Comparison of ENCODE assay signal across 24 mouse cellular contexts in genomic region chr9:123280775-123281174, GRCm38 (mm10). TPM values are rescaled to one million over a fixed set of nuclear protein-coding genes. Genes with fewer than 3 reads are reported as not detected.
DNase-seq lines count a peak whose midpoint lies in the region; ATAC-seq and TF ChIP-seq lines count a peak whose summit lies in the region.
"Had no signal": no experiment of that assay in that cellular context is flagged by ENCODE, and none has a peak within 500 bp of the region (broad histone marks: within the 10 kb centered on the region; RNA-seq: fewer than 3 reads in every experiment).

No protein-coding gene starts in this region.

- H3K4me2 ChIP-seq in liver, embryonic 11.5 days = no peak overlapping the region
- no peak overlapping the region for H3K4me2 ChIP-seq in liver, postnatal 0 days (ENCODE audit: low read depth, low read length)
- H3K4me2 ChIP-seq in hindbrain, embryonic 16.5 days (ENCODE audit: low read length) = no peak overlapping the region
- H3K4me2 ChIP-seq: embryonic facial prominence, embryonic 13.5 days; embryonic facial prominence, embryonic 15.5 days; forebrain, embryonic 13.5 days; forebrain, embryonic 15.5 days had no signal

- 0 out of 2 replicates have a peak, but pooled peaks have one; percentile 45 for ATAC-seq in liver, embryonic 11.5 days (replicated peaks; ENCODE audit: low FRiP score)
- ATAC-seq in liver, postnatal 0 days = no peak
- ATAC-seq in megakaryocyte progenitor cell, adult 5-6 weeks (replicated peaks; ENCODE audit: poor library complexity) = peak; percentile 29
- no peak for ATAC-seq in hindbrain, embryonic 16.5 days
- ATAC-seq in CD4-positive, CD25-positive, alpha-beta regulatory T cell, adult 4 months = no peak
- ATAC-seq: forebrain, embryonic 13.5 days; forebrain, embryonic 15.5 days; forebrain, postnatal 0 days had no signal

- TF ChIP-seq EP300 in liver, postnatal 0 days (IDR thresholded peaks at IDR 0.05; ENCODE audit: low read depth) = no peak
- TF ChIP-seq EP300 in MEL (IDR thresholded peaks at IDR 0.05; ENCODE audit: low read depth in 1 of 2, low read length in 2 of 2) = peak; percentile 84 to 85

- no peaks in the 10 kb centered on the region for H3K36me3 ChIP-seq in liver, embryonic 11.5 days (ENCODE audit: control insufficient read depth, insufficient read depth, low read length)
- H3K36me3 ChIP-seq in liver, postnatal 0 days (replicated peaks; ENCODE audit: insufficient read depth, low read length) = no peaks in the 10 kb centered on the region
- H3K36me3 ChIP-seq in MEL (ENCODE audit: control insufficient read depth in 1 of 2, insufficient read depth in 2 of 2, low read length in 2 of 2) = peaks cover 0 to 50% of the 10 kb centered on the region in 2 experiments; a peak in 2 of 4 replicates
- no peaks in the 10 kb centered on the region for H3K36me3 ChIP-seq in hindbrain, embryonic 16.5 days (ENCODE audit: control insufficient read depth, insufficient read depth, low read length)
- H3K36me3 ChIP-seq: embryonic facial prominence, embryonic 13.5 days; embryonic facial prominence, embryonic 15.5 days; forebrain, embryonic 15.5 days; G1E had no signal

- no peak overlapping the region for H3K4me3 ChIP-seq in liver, embryonic 11.5 days (ENCODE audit: low read depth, low read length)
- H3K4me3 ChIP-seq in liver, postnatal 0 days (ENCODE audit: low read depth, low read length) = no peak overlapping the region
- H3K4me3 ChIP-seq in MEL (ENCODE audit: control insufficient read depth in 1 of 2, insufficient read depth in 1 of 2, low read depth in 2 of 2, low read length in 2 of 2) = no peak overlapping the region
- H3K4me3 ChIP-seq in hindbrain, embryonic 16.5 days (ENCODE audit: low read length) = no peak overlapping the region
- H3K4me3 ChIP-seq: embryonic facial prominence, embryonic 13.5 days; embryonic facial prominence, embryonic 15.5 days; erythroblast, embryonic 14.5 days; forebrain, embryonic 13.5 days; forebrain, embryonic 15.5 days had no signal

- H3K9me3 ChIP-seq in liver, embryonic 11.5 days (ENCODE audit: control insufficient read depth, low read length) = no peaks in the 10 kb centered on the region
- H3K9me3 ChIP-seq in liver, postnatal 0 days (ENCODE audit: low read length) = no peaks in the 10 kb centered on the region
- no peaks in the 10 kb centered on the region for H3K9me3 ChIP-seq in MEL (replicated peaks; ENCODE audit: insufficient read depth, low read length)
- no peaks in the 10 kb centered on the region for H3K9me3 ChIP-seq in hindbrain, embryonic 16.5 days (ENCODE audit: control insufficient read depth, low read length)
- H3K9me3 ChIP-seq: embryonic facial prominence, embryonic 13.5 days; embryonic facial prominence, embryonic 15.5 days; forebrain, embryonic 13.5 days; forebrain, embryonic 15.5 days; G1E had no signal

- no peak overlapping the region for H3K27ac ChIP-seq in liver, embryonic 11.5 days (ENCODE audit: low read depth, low read length)
- no peak overlapping the region for H3K27ac ChIP-seq in liver, postnatal 0 days (ENCODE audit: low read depth)
- peak overlapping the region; percentile 33; the same call in 1 of the 2 replicates for H3K27ac ChIP-seq in MEL (ENCODE audit: control insufficient read depth, low read depth, low read length)
- H3K27ac ChIP-seq in hindbrain, embryonic 16.5 days (ENCODE audit: low read depth, low read length) = no peak overlapping the region
- H3K27ac ChIP-seq: embryonic facial prominence, embryonic 13.5 days; embryonic facial prominence, embryonic 15.5 days; forebrain, embryonic 13.5 days; forebrain, embryonic 15.5 days had no signal

- TF ChIP-seq POLR2A in MEL (IDR thresholded peaks at IDR 0.05; ENCODE audit: control insufficient read depth in 1 of 2, insufficient read depth in 1 of 2, low read depth in 1 of 2, low read length in 2 of 2, poor library complexity in 1 of 2) = no peak

- no peak for DNase-seq in liver, embryonic 11.5 days (ENCODE audit: low spot score)
- DNase-seq in liver, postnatal 0 days = no peak
- peak; percentile 41 for DNase-seq in MEL (ENCODE audit: low read depth, low spot score)
- DNase-seq: adrenal gland, adult 2 months; adrenal gland, postnatal 10 days; adrenal gland, postnatal 25 days; cerebellum, adult 11 months; cerebellum, adult 18-20 months; cerebellum, adult 8-10 months; cerebellum, adult 9-11 months; cerebellum, postnatal 14 days; cerebellum, postnatal 36 days; embryo, embryonic 11 days; forebrain, postnatal 0 days had no signal

- no peak overlapping the region for H3K9ac ChIP-seq in liver, embryonic 11.5 days (ENCODE audit: low read depth, low read length)
- no peak overlapping the region for H3K9ac ChIP-seq in liver, postnatal 0 days (replicated peaks)
- no peak overlapping the region for H3K9ac ChIP-seq in MEL (ENCODE audit: control insufficient read depth, low read depth, low read length, poor library complexity, severe bottlenecking)
- H3K9ac ChIP-seq in hindbrain, embryonic 16.5 days (ENCODE audit: low read depth, low read length) = no peak overlapping the region
- H3K9ac ChIP-seq: embryonic facial prominence, embryonic 13.5 days; embryonic facial prominence, embryonic 15.5 days; forebrain, embryonic 13.5 days; forebrain, embryonic 15.5 days; forebrain, postnatal 0 days had no signal

- TF ChIP-seq RAD21 in MEL (IDR thresholded peaks at IDR 0.05; ENCODE audit: low read depth, low read length) = no peak

- no peaks in the 10 kb centered on the region for H3K27me3 ChIP-seq in liver, embryonic 11.5 days (replicated peaks; ENCODE audit: control insufficient read depth, insufficient read depth, low read length)
- H3K27me3 ChIP-seq in liver, postnatal 0 days (ENCODE audit: insufficient read depth, low read length) = no peaks in the 10 kb centered on the region
- no peaks in the 10 kb centered on the region for H3K27me3 ChIP-seq in MEL (ENCODE audit: control insufficient read depth in 1 of 2, insufficient read depth in 2 of 2, low read length in 2 of 2)
- H3K27me3 ChIP-seq in hindbrain, embryonic 16.5 days (replicated peaks; ENCODE audit: control insufficient read depth, insufficient read depth, low read length) = no peaks in the 10 kb centered on the region
- H3K27me3 ChIP-seq: CH12.LX; embryonic facial prominence, embryonic 13.5 days; embryonic facial prominence, embryonic 15.5 days; forebrain, embryonic 13.5 days; forebrain, embryonic 15.5 days had no signal

- H3K79me2 ChIP-seq in MEL (ENCODE audit: control insufficient read depth, insufficient read depth, low read length, poor library complexity) = no peaks in the 10 kb centered on the region

- no peak for TF ChIP-seq CTCF in liver, postnatal 0 days (IDR thresholded peaks at IDR 0.05; ENCODE audit: low read depth)
- no peak for TF ChIP-seq CTCF in MEL (IDR thresholded peaks at IDR 0.05 in 2 of 3, conservative IDR thresholded peaks at IDR 0.05 in 1 of 3; ENCODE audit: control insufficient read depth in 1 of 3, insufficient read depth in 1 of 3, low read depth in 2 of 3, low read length in 3 of 3, poor library complexity in 1 of 3, severe bottlenecking in 1 of 3)

- H3K4me1 ChIP-seq in liver, embryonic 11.5 days (replicated peaks; ENCODE audit: control insufficient read depth, insufficient read depth, low read length) = peaks cover 3% of the 10 kb centered on the region; the same call in 1 of the 2 replicates
- no peaks in the 10 kb centered on the region for H3K4me1 ChIP-seq in liver, postnatal 0 days (ENCODE audit: insufficient read depth)
- H3K4me1 ChIP-seq in MEL (ENCODE audit: control insufficient read depth in 1 of 2, insufficient read depth in 2 of 2, low read length in 2 of 2) = peaks cover 30 to 51% of the 10 kb centered on the region in 2 experiments
- H3K4me1 ChIP-seq in hindbrain, embryonic 16.5 days (ENCODE audit: control insufficient read depth, insufficient read depth, low read depth, low read length) = no peaks in the 10 kb centered on the region
- H3K4me1 ChIP-seq: embryonic facial prominence, embryonic 13.5 days; embryonic facial prominence, embryonic 15.5 days; forebrain, embryonic 13.5 days; forebrain, embryonic 15.5 days had no signal

TF ChIP-seq in MEL, 35 proteins besides CTCF, POLR2A, EP300 and RAD21 (continues in another document):
- TF ChIP-seq TAL1 (IDR thresholded peaks at IDR 0.05; ENCODE audit: low read length) (peak; percentile 43), USF1 (IDR thresholded peaks at IDR 0.05; ENCODE audit: low read depth, low read length) (no peak; the same call in 1 of the 2 replicates), ETS1 (IDR thresholded peaks at IDR 0.05; ENCODE audit: low read depth, low read length) (peak; percentile 78), BHLHE40 (IDR thresholded peaks at IDR 0.05; ENCODE audit: borderline replicate concordance, low read depth, low read length) (no peak), UBTF (IDR thresholded peaks at IDR 0.05; ENCODE audit: borderline replicate concordance, insufficient read depth, low read depth, low read length) (no peak), KAT2A (conservative IDR thresholded peaks at IDR 0.05; ENCODE audit: low read depth, low read length) (peak; percentile 40; the same call in 1 of the 2 replicates), JUND (IDR thresholded peaks at IDR 0.05; ENCODE audit: low read depth, low read length) (no peak), ZMIZ1 (IDR thresholded peaks at IDR 0.05; ENCODE audit: low read depth, low read length) (no peak), ZNF384 (IDR thresholded peaks at IDR 0.05; ENCODE audit: low read depth, low read length) (no peak), E2F4 (IDR thresholded peaks at IDR 0.05; ENCODE audit: borderline replicate concordance, low read depth, low read length) (no peak), MYC (IDR thresholded peaks at IDR 0.05; ENCODE audit: low read depth, low read length) (peak; percentile 62; the same call in 1 of the 2 replicates), MEF2A (IDR thresholded peaks at IDR 0.05; ENCODE audit: extremely low read depth, insufficient replicate concordance, low read depth, low read length, poor library complexity, severe bottlenecking) (no peak), SMC3 (IDR thresholded peaks at IDR 0.05; ENCODE audit: low read depth, low read length) (no peak), TBP (IDR thresholded peaks at IDR 0.05; ENCODE audit: low read depth, low read length) (no peak), MAX (IDR thresholded peaks at IDR 0.05; ENCODE audit: low read length) (peak; percentile 31; the same call in 1 of the 2 replicates)

RNA-seq across cellular contexts. Expression of gene Tmem158, which starts 20.2 kb away (rescaled TPM):
- 7.2 and 9.8 TPM in 2 replicates for polyA plus RNA-seq in liver, embryonic 11.5 days (2014; fragmentation: Nextera tagmentation; extraction: Ambion mirVana)
- 2.8 and 3.6 TPM in 2 replicates for polyA plus RNA-seq in liver, postnatal 0 days (2015; fragmentation: Nextera tagmentation; extraction: Ambion mirVana)
- total RNA-seq in MEL (2012; rRNA removed) = 5.0 and 5.1 TPM in 2 replicates
- polyA plus RNA-seq in MEL (2012; ENCODE audit: insufficient read depth in 1 of 2, insufficient read length in 2 of 2, low read depth in 1 of 2, low replicate concordance in 2 of 2, missing spikeins in 1 of 2) = 10 to 100 TPM in 1 of 2 experiments, not detected in 1; 10.1 TPM
- total RNA-seq in megakaryocyte progenitor cell, adult 5-6 weeks (2015) = 0.54 and 0.62 TPM in 2 replicates
- 0.47 and 0.54 TPM in 2 replicates for total RNA-seq in megakaryocyte progenitor cell, adult 5-6 weeks (2017)
- 25.3 and 32.3 TPM in 2 replicates for polyA plus RNA-seq in hindbrain, embryonic 16.5 days (2015; fragmentation: Nextera tagmentation; extraction: Ambion mirVana)
- polyA plus RNA-seq in CD4-positive, CD25-positive, alpha-beta regulatory T cell, adult 4 months (2017; shearing (Covaris generic)) = 1 to 10 TPM in 1 of 2 experiments, not detected in 1; 1.0 TPM
- total RNA-seq: G1E had no signal
- polyA plus RNA-seq: G1E had no signal

Comparison
In these comparisons a context has a peak if more than half of its experiments do, and no peak if none do; other contexts are left out.
1. ATAC-seq: peak in liver, embryonic 11.5 days (single experiment) and megakaryocyte progenitor cell, adult 5-6 weeks (single experiment); none in liver, postnatal 0 days (single experiment), hindbrain, embryonic 16.5 days (single experiment) and CD4-positive, CD25-positive, alpha-beta regulatory T cell, adult 4 months (single experiment).